Mouse (Mus musculus) granulocyte monocyte progenitor cell, adult 5-6 weeks (primary cell): ENCODE measurements around the gene Il31ra. TPM values are rescaled to one million over a fixed set of nuclear protein-coding genes. Genes with fewer than 3 reads are reported as not detected.

Experiments used
- ATAC-seq: replicated peaks from 2 replicates; pipeline ENCODE4 v1.8.0; 2016; ENCODE audit warnings: mild to moderate bottlenecking, moderate TSS enrichment, inconsistent platforms; ENCODE audit not compliant: poor library complexity, severe bottlenecking
- total RNA-seq, 2 experiments: library from RNA; stranded (forward) in 1 of 2; stranded (reverse) in 1 of 2; fragments of 200-712, 200-1000 nt in 1 of 2; fragments of >200 nt in 1 of 2; fragmentation: Nextera tagmentation in 1 of 2; gene quantifications; 2 replicates each; pipeline ENCODE4 v1.2.3; 2014 to 2017

Il31ra gene
- total RNA-seq, 2 experiments from 2014 or later = 4.6 to 6.1 TPM

- peak; percentile 72 for ATAC-seq
Observed at GRCm38 (mm10) chr13:112510437-112511212, 83.5 kb downstream of the Il31ra start.

- peak; percentile 71 for ATAC-seq
Observed at GRCm38 (mm10) chr13:112509465-112509864, 84.7 kb downstream of the Il31ra start.

- no peak for ATAC-seq
Observed at GRCm38 (mm10) chr13:112508487-112508886, 85.7 kb downstream of the Il31ra start.

GRCm38 (mm10) chr13:112507691-112508090, 86.5 kb downstream of the Il31ra start:
- no peak for ATAC-seq

- 0 out of 2 replicates have a peak, but pooled peaks have one; percentile 20 for ATAC-seq
Observed at GRCm38 (mm10) chr13:112506766-112507165, 87.4 kb downstream of the Il31ra start.

GRCm38 (mm10) chr13:112505436-112505835, 88.7 kb downstream of the Il31ra start:
- ATAC-seq = no peak

GRCm38 (mm10) chr13:112503846-112504245, 90.3 kb downstream of the Il31ra start:
- no peak for ATAC-seq

- no peak for ATAC-seq
Observed at GRCm38 (mm10) chr13:112500466-112500865, 93.7 kb downstream of the Il31ra start.

- ATAC-seq = no peak
Observed at GRCm38 (mm10) chr13:112500027-112500426, 94.1 kb downstream of the Il31ra start.

GRCm38 (mm10) chr13:112494590-112494989, 99.6 kb downstream of the Il31ra start:
- ATAC-seq = no peak

GRCm38 (mm10) chr13:112492285-112492678, 101.9 kb downstream of the Il31ra start:
- no peak for ATAC-seq

- ATAC-seq = no peak
Observed at GRCm38 (mm10) chr13:112491636-112492284, 102.4 kb downstream of the Il31ra start.

- ATAC-seq = no peak
Observed at GRCm38 (mm10) chr13:112490036-112490435, 104.1 kb downstream of the Il31ra start.

- no peak for ATAC-seq
Observed at GRCm38 (mm10) chr13:112486676-112487075, 107.5 kb downstream of the Il31ra start.

GRCm38 (mm10) chr13:112486236-112486635, 107.9 kb downstream of the Il31ra start:
- ATAC-seq = no peak

- no peak for ATAC-seq
Observed at GRCm38 (mm10) chr13:112483015-112483414, 111.1 kb downstream of the Il31ra start.

- ATAC-seq = no peak
Observed at GRCm38 (mm10) chr13:112482525-112482924, 111.6 kb downstream of the Il31ra start.

GRCm38 (mm10) chr13:112479926-112480325, 114.2 kb downstream of the Il31ra start:
- ATAC-seq = no peak

GRCm38 (mm10) chr13:112479032-112479431, 115.1 kb downstream of the Il31ra start:
- no peak for ATAC-seq

- peak; percentile 79 for ATAC-seq
Observed at GRCm38 (mm10) chr13:112473757-112474755, 120.1 kb downstream of the Il31ra start.
